Mouse (Mus musculus): ENCODE results near the gene Upf1.

GRCm38 (mm10) chr8:70375212-70375859, 22.3 kb upstream of the Upf1 start:
- no peak for TF ChIP-seq CTCF (IDR thresholded peaks at IDR 0.05; ENCODE audit: control insufficient read depth, insufficient read depth, low read length)
- TF ChIP-seq POLR2A (IDR thresholded peaks at IDR 0.05; ENCODE audit: borderline replicate concordance, control insufficient read depth, low read depth, low read length) = no peak
